Mouse (Mus musculus): ENCODE measurements around the gene Ctps.
"Not testable (repeated sequence)": the region's sequence is repeated elsewhere in the genome, so short reads cannot be mapped to it uniquely, and the experiment has no call there.

Ctps gene

GRCm38 (mm10) chr4:120569486-120570437, at the start of gene Ctps:
Ctps (minus strand) TSS chr4:120570276.
- peak; percentile 97 for DNase-seq

GRCm38 (mm10) chr4:120616199-120617025, 46.3 kb upstream of the Ctps start:
- DNase-seq: peak; percentile 55 to 66

GRCm38 (mm10) chr4:120615528-120616081, 45.5 kb upstream of the Ctps start:
- DNase-seq: peak; percentile 59 to 72

- peak; percentile 37 to 41 for DNase-seq
Observed at GRCm38 (mm10) chr4:120614644-120615043, 44.6 kb upstream of the Ctps start.

- DNase-seq: peak; percentile 85 to 86
Observed at GRCm38 (mm10) chr4:120613691-120614329, 43.7 kb upstream of the Ctps start.

- DNase-seq: peak; percentile 46 to 56
Observed at GRCm38 (mm10) chr4:120612304-120613080, 42.4 kb upstream of the Ctps start.

- DNase-seq: no peak
Observed at GRCm38 (mm10) chr4:120611005-120611404, 40.9 kb upstream of the Ctps start.

GRCm38 (mm10) chr4:120606941-120607340, 36.9 kb upstream of the Ctps start:
- DNase-seq: no peak

GRCm38 (mm10) chr4:120602669-120603068, 32.6 kb upstream of the Ctps start:
- no peak for DNase-seq

- DNase-seq: no peak
Observed at GRCm38 (mm10) chr4:120601774-120602173, 31.7 kb upstream of the Ctps start.

GRCm38 (mm10) chr4:120598922-120599321, 28.8 kb upstream of the Ctps start:
- DNase-seq: no peak

GRCm38 (mm10) chr4:120596210-120596609, 26.1 kb upstream of the Ctps start:
- not testable (repeated sequence) for DNase-seq

GRCm38 (mm10) chr4:120590973-120591372, 20.9 kb upstream of the Ctps start:
- DNase-seq: no peak

GRCm38 (mm10) chr4:120589815-120590422, 19.8 kb upstream of the Ctps start:
- peak; percentile 79 to 82 for DNase-seq

- DNase-seq: no peak
Observed at GRCm38 (mm10) chr4:120589070-120589469, 19.0 kb upstream of the Ctps start.

- DNase-seq: no peak
Observed at GRCm38 (mm10) chr4:120588445-120588844, 18.4 kb upstream of the Ctps start, which contains the start of gene Gm8439. Gm8439 (plus strand) TSS chr4:120588745.

- no peak for DNase-seq
Observed at GRCm38 (mm10) chr4:120586986-120587385, 16.9 kb upstream of the Ctps start.

GRCm38 (mm10) chr4:120581711-120582110, 11.6 kb upstream of the Ctps start:
- no peak for DNase-seq

- no peak for DNase-seq
Observed at GRCm38 (mm10) chr4:120580894-120581293, 10.8 kb upstream of the Ctps start.

- no peak for DNase-seq
Observed at GRCm38 (mm10) chr4:120571691-120572090, 1.6 kb upstream of the Ctps start.

- DNase-seq: no peak
Observed at GRCm38 (mm10) chr4:120571070-120571464, 991 bp upstream of the Ctps start.

All from cerebellum, postnatal 14 days (tissue).